Mouse (Mus musculus): Measurements from ENCODE around the gene Sgip1. TPM values are rescaled to one million over a fixed set of nuclear protein-coding genes. Genes with fewer than 3 reads are reported as not detected.
A peak's percentile ranks its signal among the peaks of the same experiment; 100 is the strongest.

The Sgip1 gene
- polyA plus RNA-seq, 1 experiment from 2014 or later, result 21.6 TPM

DNA sequence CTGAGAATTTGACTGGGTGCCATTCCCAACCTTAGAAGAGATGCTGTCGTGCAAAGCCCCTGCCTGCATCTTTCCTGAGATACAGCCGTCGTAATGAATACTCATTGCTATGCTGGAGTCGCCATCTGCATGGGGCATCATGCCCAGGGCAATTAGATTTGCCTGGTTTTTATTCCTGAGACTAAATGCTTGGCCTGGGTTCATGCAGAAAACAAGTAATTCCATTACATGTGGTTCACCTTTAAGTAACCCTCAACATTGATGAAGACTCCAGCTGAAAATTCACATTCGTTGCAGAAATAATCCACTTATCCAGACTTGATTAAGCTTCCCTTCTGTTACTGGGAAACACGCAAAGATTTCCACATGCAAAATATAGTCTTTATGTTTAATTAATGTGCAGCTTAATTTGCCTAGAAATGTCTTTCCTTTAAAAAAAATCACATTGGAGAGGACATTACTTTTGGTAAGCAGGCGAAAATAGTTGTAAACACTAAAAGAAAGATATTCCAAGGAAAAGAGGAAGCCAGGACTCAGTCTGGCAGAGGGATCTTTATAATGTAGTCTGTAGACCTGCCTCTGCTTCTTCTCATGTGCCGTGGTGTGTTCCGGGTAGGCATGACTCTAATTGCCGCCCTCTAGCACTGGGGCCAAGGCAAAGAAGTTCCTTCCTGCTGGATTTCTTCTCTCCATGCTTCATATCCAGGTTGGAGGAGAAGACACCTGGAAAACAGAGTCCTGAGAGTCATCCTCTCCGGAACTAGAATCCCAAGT, 100.0 kb downstream of the Sgip1 start:
- Histone ChIP-seq H3K4me2 (ENCODE audit: low read length) (no peak overlapping the region), H3K9ac (ENCODE audit: low read length) (no peak overlapping the region), H3K27me3 (replicated peaks; ENCODE audit: control insufficient read depth, insufficient read depth, low read length) (no peaks in the 10 kb centered on the region), H3K4me3 (ENCODE audit: low read depth, low read length) (no peak overlapping the region), H3K9me3 (replicated peaks; ENCODE audit: control insufficient read depth, low read length) (no peaks in the 10 kb centered on the region), H3K4me1 (ENCODE audit: control insufficient read depth, insufficient read depth, low read length) (peaks cover 10% of the 10 kb centered on the region; the same call in 1 of the 2 replicates), H3K27ac (ENCODE audit: low read depth, low read length) (peak overlapping the region; percentile 59; the same call in 1 of the 2 replicates), H3K36me3 (ENCODE audit: control insufficient read depth, insufficient read depth, low read length) (no peaks in the 10 kb centered on the region)
- ATAC-seq (peak; percentile 87), DNase-seq (ENCODE audit: low spot score) (peak; percentile 83)
- 39% methylated on average over 11 of the region's 11 CpGs for WGBS

DNA sequence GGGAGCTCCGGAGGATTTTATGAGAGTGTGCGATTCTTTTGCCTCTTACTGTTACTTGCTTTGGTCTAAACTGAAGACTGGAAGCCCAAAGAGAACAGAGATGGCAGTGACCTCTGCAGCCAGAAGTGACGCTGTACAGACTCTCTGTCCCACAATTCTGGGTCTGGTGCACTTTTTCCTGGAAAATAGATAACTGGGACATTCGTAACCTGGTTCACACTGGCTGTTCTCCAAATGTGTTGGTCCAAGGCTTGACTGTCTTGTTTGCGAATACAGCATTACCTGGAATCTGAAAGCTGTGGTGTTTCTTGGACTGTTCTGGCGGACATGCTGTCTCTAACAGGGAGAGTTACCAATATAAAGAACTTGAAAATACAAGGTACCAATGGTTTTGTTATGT, 109.4 kb downstream of the Sgip1 start:
- no peak for DNase-seq (ENCODE audit: low spot score)
- Histone ChIP-seq H3K9me3 (replicated peaks; ENCODE audit: control insufficient read depth, low read length) (no peaks in the 10 kb centered on the region), H3K9ac (ENCODE audit: low read length) (no peak overlapping the region), H3K4me3 (ENCODE audit: low read depth, low read length) (no peak overlapping the region), H3K27ac (ENCODE audit: low read depth, low read length) (no peak overlapping the region), H3K4me2 (ENCODE audit: low read length) (no peak overlapping the region), H3K36me3 (ENCODE audit: control insufficient read depth, insufficient read depth, low read length) (no peaks in the 10 kb centered on the region), H3K4me1 (ENCODE audit: control insufficient read depth, insufficient read depth, low read length) (peaks cover 10% of the 10 kb centered on the region), H3K27me3 (replicated peaks; ENCODE audit: control insufficient read depth, insufficient read depth, low read length) (no peaks in the 10 kb centered on the region)
- WGBS, result 92% methylated on average over 6 of the region's 6 CpGs
- no peak for ATAC-seq

DNA sequence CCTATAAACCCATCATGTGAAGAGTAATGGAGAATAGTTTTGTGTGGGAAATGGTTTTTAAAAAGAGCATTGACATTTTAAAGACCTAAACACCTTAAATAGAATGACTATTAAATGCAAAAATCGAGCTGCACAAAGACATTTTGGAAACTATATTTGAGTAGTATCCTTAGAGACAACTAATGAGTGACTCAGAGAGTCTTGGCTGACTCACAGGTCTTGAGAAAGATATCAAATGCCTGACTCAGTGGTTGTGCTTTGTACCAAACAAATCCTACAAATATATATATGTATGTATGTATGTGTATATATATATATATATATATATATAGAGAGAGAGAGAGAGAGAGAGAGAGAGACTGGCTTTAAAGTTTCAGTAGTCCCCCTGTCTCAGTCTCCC, 110.1 kb downstream of the Sgip1 start:
- no peak overlapping the region for H3K9ac ChIP-seq (ENCODE audit: low read length)
- H3K4me2 ChIP-seq (ENCODE audit: low read length), result no peak overlapping the region
- no peak for ATAC-seq
- H3K4me3 ChIP-seq (ENCODE audit: low read depth, low read length), result no peak overlapping the region
- WGBS, result 58% methylated on average over 1 of the region's 1 CpGs
- H3K27ac ChIP-seq (ENCODE audit: low read depth, low read length), result no peak overlapping the region
- no peaks in the 10 kb centered on the region for H3K9me3 ChIP-seq (replicated peaks; ENCODE audit: control insufficient read depth, low read length)
- peaks cover 15% of the 10 kb centered on the region for H3K4me1 ChIP-seq (ENCODE audit: control insufficient read depth, insufficient read depth, low read length)
- H3K27me3 ChIP-seq (replicated peaks; ENCODE audit: control insufficient read depth, insufficient read depth, low read length), result no peaks in the 10 kb centered on the region
- no peaks in the 10 kb centered on the region for H3K36me3 ChIP-seq (ENCODE audit: control insufficient read depth, insufficient read depth, low read length)
- DNase-seq (ENCODE audit: low spot score), result no peak

DNA sequence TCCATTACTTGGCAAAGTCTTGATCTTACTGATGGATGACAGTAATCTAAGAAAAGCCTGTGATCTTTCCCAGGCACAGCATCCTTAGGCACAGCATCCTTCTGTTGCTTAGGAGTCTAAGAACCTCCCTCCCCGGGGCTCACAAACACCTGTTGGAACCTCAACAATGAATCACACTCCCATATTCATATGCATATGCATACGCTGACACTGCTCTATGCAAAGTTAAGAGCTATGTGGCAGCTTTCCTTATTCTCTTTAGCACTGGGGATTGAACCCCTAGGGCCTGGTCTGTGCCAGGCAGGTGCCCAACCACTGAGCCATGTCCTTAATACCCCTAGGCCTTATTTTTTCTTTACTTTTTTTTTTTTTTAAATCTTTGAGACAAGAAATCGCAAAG, 111.2 kb downstream of the Sgip1 start:
- Histone ChIP-seq H3K4me2 (ENCODE audit: low read length) (no peak overlapping the region), H3K4me3 (ENCODE audit: low read depth, low read length) (no peak overlapping the region), H3K27ac (ENCODE audit: low read depth, low read length) (no peak overlapping the region), H3K9ac (ENCODE audit: low read length) (no peak overlapping the region), H3K9me3 (replicated peaks; ENCODE audit: control insufficient read depth, low read length) (no peaks in the 10 kb centered on the region), H3K4me1 (ENCODE audit: control insufficient read depth, insufficient read depth, low read length) (peaks cover 16% of the 10 kb centered on the region), H3K27me3 (replicated peaks; ENCODE audit: control insufficient read depth, insufficient read depth, low read length) (no peaks in the 10 kb centered on the region), H3K36me3 (ENCODE audit: control insufficient read depth, insufficient read depth, low read length) (no peaks in the 10 kb centered on the region)
- ATAC-seq, result no peak
- no peak for DNase-seq (ENCODE audit: low spot score)
- WGBS, result 81% methylated on average over 3 of the region's 3 CpGs

DNA sequence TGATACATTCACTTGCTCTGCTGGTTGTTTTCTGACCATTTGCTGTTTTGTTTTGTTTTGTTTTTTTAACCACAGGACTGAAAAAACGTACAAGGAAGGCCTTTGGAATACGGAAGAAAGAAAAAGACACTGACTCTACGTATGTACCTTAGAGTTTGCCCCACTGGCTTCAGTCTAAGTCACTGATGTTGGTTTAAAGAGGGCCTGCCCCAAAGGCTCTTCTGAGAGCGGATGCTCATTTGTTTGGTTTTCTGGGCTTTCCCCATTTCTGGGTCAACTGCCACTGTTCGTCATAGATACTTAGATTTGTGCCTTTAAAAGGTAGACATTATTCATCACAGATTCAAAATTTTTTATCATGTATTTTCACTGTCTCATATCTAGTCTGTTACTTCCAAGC, 111.7 kb downstream of the Sgip1 start:
- 89% methylated on average over 5 of the region's 5 CpGs for WGBS

DNA sequence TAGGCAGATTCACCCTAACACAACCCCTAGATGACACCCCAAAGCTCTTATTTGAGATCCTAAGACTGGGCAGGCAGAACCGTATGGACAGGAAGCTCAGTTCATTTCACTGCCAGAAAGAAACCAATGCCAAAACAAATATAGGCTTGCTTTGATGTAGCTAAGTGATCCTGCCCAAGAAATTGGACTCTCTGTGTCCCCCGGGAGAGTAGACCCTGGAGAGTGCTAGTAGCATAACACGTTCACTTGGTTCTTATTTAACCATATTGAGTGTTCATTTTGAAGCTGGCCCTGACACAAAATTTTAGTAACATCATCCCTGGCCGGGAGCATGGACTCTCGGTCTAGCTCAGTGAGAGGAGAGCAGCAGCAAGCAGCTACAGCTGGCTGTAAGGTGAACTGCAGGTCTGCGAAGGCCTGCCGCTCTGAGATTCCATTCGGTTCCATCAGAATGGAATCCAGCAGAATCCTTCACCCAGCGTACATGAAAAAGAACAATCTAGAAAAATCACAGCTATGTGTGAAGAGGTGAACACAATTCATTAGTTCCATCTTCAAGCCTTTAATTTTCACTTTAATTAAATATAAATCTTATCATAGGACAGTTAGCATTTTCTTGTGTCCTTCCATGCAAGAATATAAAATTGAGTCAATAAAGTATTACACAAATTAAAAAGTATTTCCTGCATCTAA, 112.4 kb downstream of the Sgip1 start:
- Histone ChIP-seq H3K4me2 (ENCODE audit: low read length) (no peak overlapping the region), H3K27me3 (replicated peaks; ENCODE audit: control insufficient read depth, insufficient read depth, low read length) (no peaks in the 10 kb centered on the region), H3K9me3 (replicated peaks; ENCODE audit: control insufficient read depth, low read length) (no peaks in the 10 kb centered on the region), H3K4me1 (ENCODE audit: control insufficient read depth, insufficient read depth, low read length) (peaks cover 16% of the 10 kb centered on the region), H3K36me3 (ENCODE audit: control insufficient read depth, insufficient read depth, low read length) (no peaks in the 10 kb centered on the region), H3K27ac (ENCODE audit: low read depth, low read length) (no peak overlapping the region), H3K4me3 (ENCODE audit: low read depth, low read length) (no peak overlapping the region), H3K9ac (ENCODE audit: low read length) (no peak overlapping the region)
- DNase-seq (ENCODE audit: low spot score) (no peak), ATAC-seq (no peak)
- WGBS, result 88% methylated on average over 9 of the region's 9 CpGs

More for the DNA sequence above, 111.7 kb downstream of the Sgip1 start:
- H3K9me3 ChIP-seq (replicated peaks; ENCODE audit: control insufficient read depth, low read length), result no peaks in the 10 kb centered on the region
- peaks cover 16% of the 10 kb centered on the region for H3K4me1 ChIP-seq (ENCODE audit: control insufficient read depth, insufficient read depth, low read length)
- H3K36me3 ChIP-seq (ENCODE audit: control insufficient read depth, insufficient read depth, low read length), result no peaks in the 10 kb centered on the region
- DNase-seq (ENCODE audit: low spot score), result no peak
- H3K4me2 ChIP-seq (ENCODE audit: low read length), result no peak overlapping the region
- no peak overlapping the region for H3K9ac ChIP-seq (ENCODE audit: low read length)
- H3K4me3 ChIP-seq (ENCODE audit: low read depth, low read length), result no peak overlapping the region
- H3K27ac ChIP-seq (ENCODE audit: low read depth, low read length), result no peak overlapping the region
- no peak for ATAC-seq
- no peaks in the 10 kb centered on the region for H3K27me3 ChIP-seq (replicated peaks; ENCODE audit: control insufficient read depth, insufficient read depth, low read length)

DNA sequence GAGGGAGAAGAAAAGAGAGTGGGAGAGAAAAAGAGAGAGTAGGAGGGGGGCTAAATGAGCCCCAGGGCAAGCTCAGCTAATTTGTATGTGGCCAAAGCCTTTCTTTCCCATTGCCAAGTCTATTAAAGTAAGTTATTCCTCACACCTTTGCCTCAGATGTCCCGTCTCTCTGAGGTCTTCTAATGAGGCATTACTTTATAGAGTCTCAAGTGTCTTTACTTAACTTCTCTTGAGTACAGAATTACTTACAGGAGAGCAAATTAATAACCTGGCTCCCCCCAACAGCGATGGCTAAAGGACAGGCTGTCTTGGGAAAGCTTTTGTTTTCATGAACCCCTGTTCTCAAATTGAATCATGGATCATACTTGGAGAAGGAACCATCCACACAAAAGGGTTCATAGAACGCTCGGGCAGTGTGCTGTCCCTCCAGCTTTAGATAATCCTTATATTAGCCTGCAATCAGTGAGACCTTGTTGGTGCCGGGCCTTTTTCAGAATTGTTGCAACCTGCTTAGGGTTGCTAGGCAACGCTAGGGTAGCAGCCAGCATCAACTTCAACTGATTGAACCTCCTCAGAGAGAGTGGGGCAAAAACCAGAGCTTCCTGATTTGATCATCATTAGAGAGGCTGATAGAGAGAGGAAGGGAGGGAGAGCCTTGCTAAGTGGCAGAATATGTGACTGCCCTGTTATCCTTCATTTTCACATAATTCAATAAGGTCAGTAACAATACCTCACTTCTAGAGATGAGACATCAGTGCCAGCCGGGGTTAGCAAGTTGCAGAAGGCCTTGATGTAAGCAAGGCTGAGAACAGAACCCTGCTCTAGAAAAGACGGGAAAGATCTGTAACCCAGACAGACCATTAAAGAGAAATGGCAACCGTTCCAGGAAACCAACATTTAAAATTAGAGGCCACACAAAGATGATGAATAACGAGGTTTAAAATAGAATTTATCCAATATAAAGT, 114.1 kb downstream of the Sgip1 start:
- Histone ChIP-seq H3K9me3 (replicated peaks; ENCODE audit: control insufficient read depth, low read length) (no peaks in the 10 kb centered on the region), H3K4me1 (ENCODE audit: control insufficient read depth, insufficient read depth, low read length) (peaks cover 16% of the 10 kb centered on the region), H3K36me3 (ENCODE audit: control insufficient read depth, insufficient read depth, low read length) (no peaks in the 10 kb centered on the region), H3K9ac (ENCODE audit: low read length) (no peak overlapping the region), H3K4me2 (ENCODE audit: low read length) (no peak overlapping the region), H3K27me3 (replicated peaks; ENCODE audit: control insufficient read depth, insufficient read depth, low read length) (no peaks in the 10 kb centered on the region), H3K27ac (ENCODE audit: low read depth, low read length) (peak overlapping the region; percentile 14; the same call in 1 of the 2 replicates), H3K4me3 (ENCODE audit: low read depth, low read length) (no peak overlapping the region)
- ATAC-seq, result peak; percentile 87
- DNase-seq (ENCODE audit: low spot score), result peak; percentile 79
- 15% methylated on average over 10 of the region's 10 CpGs for WGBS

DNA sequence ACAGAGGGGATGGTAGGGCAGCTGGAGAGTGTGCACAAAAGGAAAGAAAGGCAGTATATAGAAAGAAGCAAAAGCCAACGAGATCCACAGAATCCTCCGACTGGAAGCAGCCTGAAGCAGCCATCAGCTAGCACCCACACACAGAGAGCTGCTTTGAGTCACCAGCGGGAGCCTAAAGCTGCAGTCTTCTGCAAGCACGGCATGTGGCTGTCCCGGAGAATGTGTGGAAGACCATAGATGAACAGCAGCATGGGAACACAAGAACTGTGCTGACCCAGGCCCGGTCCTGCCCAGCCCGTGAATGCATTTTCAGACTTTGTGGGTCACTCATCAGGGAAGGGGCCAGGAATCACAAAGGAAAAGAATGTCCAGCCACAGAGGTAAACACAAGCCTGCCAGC, 115.0 kb downstream of the Sgip1 start:
- Histone ChIP-seq H3K9me3 (replicated peaks; ENCODE audit: control insufficient read depth, low read length) (no peaks in the 10 kb centered on the region), H3K27ac (ENCODE audit: low read depth, low read length) (peak overlapping the region; percentile 55; the same call in 1 of the 2 replicates), H3K27me3 (replicated peaks; ENCODE audit: control insufficient read depth, insufficient read depth, low read length) (no peaks in the 10 kb centered on the region), H3K4me2 (ENCODE audit: low read length) (no peak overlapping the region), H3K36me3 (ENCODE audit: control insufficient read depth, insufficient read depth, low read length) (no peaks in the 10 kb centered on the region), H3K4me3 (ENCODE audit: low read depth, low read length) (no peak overlapping the region), H3K9ac (ENCODE audit: low read length) (no peak overlapping the region), H3K4me1 (ENCODE audit: control insufficient read depth, insufficient read depth, low read length) (peaks cover 16% of the 10 kb centered on the region)
- ATAC-seq (0 out of 2 replicates have a peak, but pooled peaks have one; percentile 24), DNase-seq (ENCODE audit: low spot score) (peak; percentile 34)
- WGBS, result 10% methylated on average over 7 of the region's 7 CpGs
